Mouse (Mus musculus): ENCODE data around the gene Gon4l. TPM values are rescaled to one million over a fixed set of nuclear protein-coding genes. Genes with fewer than 3 reads are reported as not detected.

The Gon4l gene
- polyA plus RNA-seq, 1 experiment from 2014 or later: 13.3 TPM

DNA sequence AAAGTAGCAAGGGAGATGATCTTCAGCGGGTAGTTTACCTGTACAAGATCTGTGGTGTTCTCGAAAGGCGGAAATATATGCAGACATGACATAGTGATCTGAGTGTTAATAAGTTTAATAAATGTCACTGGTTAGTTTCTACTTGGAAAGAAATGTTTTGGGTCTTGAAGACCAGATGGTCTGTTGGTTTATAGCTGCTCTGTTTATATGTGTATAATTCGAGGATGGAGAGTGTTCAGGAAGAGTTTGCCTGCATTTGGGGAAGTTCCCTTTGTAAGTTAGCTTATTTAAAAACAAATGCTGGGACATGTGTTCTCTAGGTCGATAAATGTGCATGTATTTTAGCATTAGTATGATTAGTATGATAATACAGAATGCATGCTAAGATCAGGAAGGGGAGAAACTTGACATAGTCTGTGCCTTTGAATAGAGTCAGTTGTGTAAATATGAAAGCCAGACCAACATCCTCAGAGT is 116.3 kb downstream of the Gon4l start:
- Histone ChIP-seq H3K4me1 (peaks cover 44% of the 10 kb centered on the region), H3K9me3 (no peaks in the 10 kb centered on the region), H3K27me3 (no peaks in the 10 kb centered on the region), H3K27ac (replicated peaks) (peak overlapping the region; percentile 98), H3K36me3 (no peaks in the 10 kb centered on the region), H3K4me2 (replicated peaks) (peak overlapping the region; percentile 61), H3K4me3 (peak overlapping the region; percentile 98), H3K9ac (replicated peaks) (peak overlapping the region; percentile 97)
- ATAC-seq (replicated peaks): no peak
- 1% methylated on average over 5 of the region's 5 CpGs for WGBS

DNA sequence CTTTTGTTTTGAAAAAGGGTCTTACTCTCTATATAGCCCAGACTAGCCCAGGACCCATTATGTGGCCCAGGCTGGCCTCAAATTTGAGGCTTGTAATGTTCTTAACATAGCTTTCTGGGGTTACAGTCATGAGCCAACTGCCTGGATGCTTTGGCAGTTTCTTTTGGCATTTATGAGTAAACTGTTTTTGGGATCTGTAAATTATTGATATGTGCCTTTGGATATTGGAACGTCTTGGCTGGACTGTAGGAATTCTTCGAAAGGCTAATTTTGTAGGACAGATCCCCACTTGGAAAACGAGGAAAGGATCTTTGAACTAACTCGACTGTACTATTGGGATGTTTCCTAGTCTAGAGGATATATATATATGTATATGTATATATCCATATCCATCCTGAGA is 118.2 kb downstream of the Gon4l start:
- WGBS: 85% methylated on average over 4 of the region's 4 CpGs
- H3K9me3 ChIP-seq: no peaks in the 10 kb centered on the region
- H3K4me2 ChIP-seq (replicated peaks): no peak overlapping the region
- peaks cover 35% of the 10 kb centered on the region for H3K4me1 ChIP-seq
- no peak for ATAC-seq (replicated peaks)
- no peaks in the 10 kb centered on the region for H3K36me3 ChIP-seq
- no peak overlapping the region for H3K4me3 ChIP-seq
- H3K9ac ChIP-seq (replicated peaks): no peak overlapping the region
- no peak overlapping the region for H3K27ac ChIP-seq (replicated peaks)
- no peaks in the 10 kb centered on the region for H3K27me3 ChIP-seq

DNA sequence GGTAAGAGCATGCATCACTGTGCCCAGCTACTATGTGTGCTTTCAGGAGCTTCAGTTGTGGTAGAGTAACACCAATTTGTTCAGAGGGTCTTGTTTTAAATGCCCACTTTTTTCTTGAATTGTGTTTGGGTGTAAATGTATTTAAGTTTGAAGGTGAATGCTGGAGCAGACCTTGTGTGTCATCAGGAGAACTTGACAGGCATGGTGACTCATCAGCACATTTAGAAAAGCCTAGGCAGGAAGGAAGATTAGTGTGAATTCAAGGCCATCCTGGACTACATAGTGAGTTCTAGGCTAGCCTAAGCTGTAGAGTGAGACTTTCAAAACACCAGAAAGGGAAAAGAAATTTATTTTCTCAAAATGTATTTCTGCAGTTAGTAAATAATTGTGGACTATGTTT is 118.7 kb downstream of the Gon4l start:
- Histone ChIP-seq H3K9ac (replicated peaks) (no peak overlapping the region), H3K36me3 (no peaks in the 10 kb centered on the region), H3K27me3 (no peaks in the 10 kb centered on the region), H3K4me3 (no peak overlapping the region), H3K27ac (replicated peaks) (no peak overlapping the region), H3K4me2 (replicated peaks) (no peak overlapping the region), H3K4me1 (peaks cover 30% of the 10 kb centered on the region), H3K9me3 (no peaks in the 10 kb centered on the region)
- no peak for ATAC-seq (replicated peaks)

Other genes starting within 250 kb of the Gon4l start
- 192 and 193 TPM in 2 replicates for gene Arhgef2, start 229.3 kb upstream of the Gon4l start, polyA plus RNA-seq (2015; fragmentation: Nextera tagmentation; extraction: Ambion mirVana)
- not detected in 2 replicates for gene Rxfp4, start 182.1 kb upstream of the Gon4l start, polyA plus RNA-seq (2015; fragmentation: Nextera tagmentation; extraction: Ambion mirVana)
- gene Khdc4, start 149.4 kb upstream of the Gon4l start, polyA plus RNA-seq (2015; fragmentation: Nextera tagmentation; extraction: Ambion mirVana): 102 and 104 TPM in 2 replicates
- gene Rit1, start 118.4 kb upstream of the Gon4l start, polyA plus RNA-seq (2015; fragmentation: Nextera tagmentation; extraction: Ambion mirVana): 51.6 and 53.1 TPM in 2 replicates
- 236 TPM in 2 replicates for gene Syt11, start 60.1 kb upstream of the Gon4l start, polyA plus RNA-seq (2015; fragmentation: Nextera tagmentation; extraction: Ambion mirVana)
- gene Msto1, start 78.8 kb downstream of the Gon4l start, polyA plus RNA-seq (2015; fragmentation: Nextera tagmentation; extraction: Ambion mirVana): 42.2 and 45.2 TPM in 2 replicates
- 23.5 and 23.7 TPM in 2 replicates for gene Ash1l, start 115.4 kb downstream of the Gon4l start, polyA plus RNA-seq (2015; fragmentation: Nextera tagmentation; extraction: Ambion mirVana)
- gene Dap3, start 116.0 kb downstream of the Gon4l start, polyA plus RNA-seq (2015; fragmentation: Nextera tagmentation; extraction: Ambion mirVana): 163 and 167 TPM in 2 replicates